Mouse (Mus musculus): ENCODE measurements around the gene Vmn1r155. TPM values are rescaled to one million over a fixed set of nuclear protein-coding genes. Genes with fewer than 3 reads are reported as not detected.
"Not testable (repeated sequence)": the region's sequence is repeated elsewhere in the genome, so short reads cannot be mapped to it uniquely, and the experiment has no call there.

The Vmn1r155 gene
- not detected for polyA plus RNA-seq (2017; shearing (Covaris generic))

DNA sequence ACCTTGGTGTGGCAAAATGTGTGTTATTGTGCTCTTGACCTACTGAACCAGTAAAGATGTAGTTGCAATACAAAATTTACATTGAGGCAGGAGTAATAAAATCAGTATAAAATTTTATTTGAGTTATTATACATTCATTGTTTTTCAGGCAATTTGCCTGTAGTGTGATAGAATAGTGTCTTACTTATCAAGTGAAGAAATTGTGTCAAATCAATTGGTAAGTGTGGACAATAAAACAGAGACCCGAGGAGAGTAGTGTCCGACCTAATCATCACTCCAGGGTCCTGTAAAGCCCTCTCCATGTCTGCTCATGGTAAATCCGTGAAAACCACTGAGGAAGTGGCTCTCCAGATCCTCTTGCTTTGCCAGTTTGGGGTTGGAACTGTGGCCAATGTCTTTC is at the start of gene Vmn1r155:
TSS of gene Vmn1r155 (plus strand) at position 301 of the 400 bp plus-strand sequence.
- not testable (repeated sequence) for ATAC-seq

DNA sequence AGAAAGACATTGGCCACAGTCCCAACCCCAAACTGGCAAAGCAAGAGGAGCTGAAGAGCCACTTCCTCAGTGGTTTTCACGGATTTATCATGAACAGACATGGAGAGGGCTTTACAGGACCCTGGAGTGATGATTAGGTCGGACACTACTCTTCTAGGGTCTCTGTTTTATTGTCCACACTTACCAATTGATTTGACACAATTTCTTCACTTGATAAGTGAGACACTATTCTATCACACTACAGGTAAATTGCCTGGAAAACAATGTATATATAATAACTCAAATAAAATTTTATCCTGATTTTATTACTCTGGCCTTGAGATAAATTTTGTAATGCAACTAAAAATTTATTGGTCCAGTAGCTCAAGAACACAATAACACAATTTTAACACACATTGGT is 34.4 kb downstream of the Vmn1r155 start, which contains the start of gene Gm8693:
TSS of gene Gm8693 (minus strand) at position 101 of the 400 bp plus-strand sequence.
- ATAC-seq = not testable (repeated sequence)

Other genes with a start within 250 kb of the Vmn1r155 start
- not detected for gene Vmn1r148, start 244.4 kb upstream of the Vmn1r155 start, polyA plus RNA-seq (2017; shearing (Covaris generic))
- not detected for gene Vmn1r149, start 219.8 kb upstream of the Vmn1r155 start, polyA plus RNA-seq (2017; shearing (Covaris generic))
- not detected for gene Gm10665, start 193.9 kb upstream of the Vmn1r155 start, polyA plus RNA-seq (2017; shearing (Covaris generic))
- not detected for gene Vmn1r151, start 158.3 kb upstream of the Vmn1r155 start, polyA plus RNA-seq (2017; shearing (Covaris generic))
- gene Vmn1r152, start 135.1 kb upstream of the Vmn1r155 start, polyA plus RNA-seq (2017; shearing (Covaris generic)) = not detected
- gene Gm8677, start 123.1 kb upstream of the Vmn1r155 start, polyA plus RNA-seq (2017; shearing (Covaris generic)) = not detected
- not detected for gene Gm4201, start 92.7 kb upstream of the Vmn1r155 start, polyA plus RNA-seq (2017; shearing (Covaris generic))
- not detected for gene Gm4565, start 69.9 kb upstream of the Vmn1r155 start, polyA plus RNA-seq (2017; shearing (Covaris generic))
- gene Gm8693, start 34.3 kb downstream of the Vmn1r155 start, polyA plus RNA-seq (2017; shearing (Covaris generic)) = not detected
- not detected for gene Gm4567, start 61.7 kb downstream of the Vmn1r155 start, polyA plus RNA-seq (2017; shearing (Covaris generic))
- not detected for gene Vmn1r157, start 103.7 kb downstream of the Vmn1r155 start, polyA plus RNA-seq (2017; shearing (Covaris generic))
- not detected for gene Vmn1r158, start 132.8 kb downstream of the Vmn1r155 start, polyA plus RNA-seq (2017; shearing (Covaris generic))
- not detected for gene Vmn1r159, start 185.6 kb downstream of the Vmn1r155 start, polyA plus RNA-seq (2017; shearing (Covaris generic))
- not detected for gene Vmn1r160, start 213.2 kb downstream of the Vmn1r155 start, polyA plus RNA-seq (2017; shearing (Covaris generic))